Mouse (Mus musculus) induced T-regulatory cell, adult 2 months (primary cell): ENCODE measurements around the gene Vps13d.

Experiments
- DNase-seq: peaks from one replicate; pipeline ENCODE4 v3.0.0-alpha.2; 2012; ENCODE audit warnings: low read depth

Vps13d gene

DNA sequence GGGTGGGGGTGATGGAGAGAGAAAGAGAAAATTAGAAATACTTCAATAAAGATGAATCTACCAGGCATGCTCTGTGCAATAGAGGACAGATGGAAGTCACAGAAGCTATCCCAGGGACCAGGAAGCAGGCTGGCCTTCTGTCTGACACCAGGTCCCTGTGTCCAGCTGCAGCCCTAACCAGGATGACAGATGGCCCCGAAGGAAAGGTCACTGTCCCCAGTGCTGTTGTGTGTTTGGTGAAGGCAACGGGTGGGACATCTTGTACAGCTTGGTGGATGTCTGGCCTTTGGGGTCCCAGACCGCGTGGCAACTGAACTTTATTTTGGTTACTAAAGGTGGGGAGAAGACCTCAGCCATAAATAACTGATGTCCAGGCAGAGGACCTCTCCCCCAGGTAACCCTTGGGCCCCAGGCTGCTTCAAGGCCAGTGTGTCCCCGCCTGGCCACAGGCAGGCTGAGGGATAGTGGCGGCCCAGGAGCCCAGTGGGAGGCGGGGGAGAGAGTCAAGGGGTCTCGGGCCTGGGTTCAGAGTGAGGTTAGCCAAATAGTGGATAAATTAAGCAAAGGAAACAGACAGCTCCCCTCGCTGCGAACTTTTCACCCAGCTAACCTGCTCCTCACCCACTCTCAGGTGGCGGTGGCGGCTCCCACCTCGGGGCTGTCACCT is 253.9 kb downstream of the Vps13d start:
- no peak for DNase-seq

DNA sequence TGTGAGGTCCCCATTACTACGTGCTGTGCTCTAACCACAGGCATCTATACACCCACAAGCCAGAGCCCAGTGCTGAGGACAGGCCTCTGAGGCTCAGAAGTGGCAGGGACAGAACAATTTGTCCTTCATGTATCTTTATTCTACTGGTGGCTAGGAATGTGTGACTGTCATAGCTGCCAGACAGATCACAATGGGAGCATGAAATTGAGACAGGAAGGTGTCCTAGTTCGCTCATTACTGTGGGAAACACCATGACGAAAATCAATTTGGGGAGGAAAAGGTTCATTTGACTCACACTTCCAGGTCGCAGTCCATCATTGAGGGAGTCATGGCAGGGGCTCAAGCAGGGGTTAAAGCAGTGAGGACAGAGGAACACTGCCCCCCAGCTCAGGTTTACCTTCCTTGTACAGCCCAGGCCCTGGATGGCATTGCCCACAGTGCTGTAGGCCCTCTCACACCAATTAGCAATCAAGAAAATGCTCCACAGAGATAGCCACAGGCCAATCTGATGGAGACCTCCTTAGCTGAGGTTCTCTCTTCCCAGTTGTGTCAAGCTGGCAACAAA is 254.9 kb downstream of the Vps13d start:
- no peak for DNase-seq

DNA sequence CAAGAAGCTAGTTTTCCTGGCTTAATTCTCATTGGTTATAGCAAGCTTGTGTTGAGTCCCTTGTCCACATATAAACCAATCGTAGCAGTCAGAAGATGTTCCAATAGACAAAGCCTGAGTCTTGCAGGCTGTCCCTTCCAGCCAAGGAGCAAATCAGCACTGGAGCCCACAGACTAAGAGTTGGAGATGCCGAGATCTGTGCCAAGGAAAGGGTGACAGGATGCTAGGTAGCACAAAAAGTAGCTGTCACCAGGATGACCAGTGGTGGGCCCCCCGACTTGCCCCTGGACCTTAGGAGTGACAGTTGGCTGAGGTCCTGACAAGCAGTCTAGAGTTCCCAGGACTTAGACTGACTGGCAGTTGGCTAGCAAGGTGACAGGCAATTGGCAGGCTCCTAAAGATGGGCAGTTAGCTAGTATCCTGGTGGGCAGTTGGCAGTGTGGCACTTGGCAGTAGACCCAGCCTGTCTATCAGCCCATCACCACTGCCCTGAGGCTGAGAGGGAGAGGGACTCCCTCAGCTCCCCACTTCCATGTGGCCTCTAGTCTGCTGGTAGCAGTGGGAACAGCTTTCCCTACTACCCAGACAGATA is 258.1 kb downstream of the Vps13d start:
- no peak for DNase-seq

DNA sequence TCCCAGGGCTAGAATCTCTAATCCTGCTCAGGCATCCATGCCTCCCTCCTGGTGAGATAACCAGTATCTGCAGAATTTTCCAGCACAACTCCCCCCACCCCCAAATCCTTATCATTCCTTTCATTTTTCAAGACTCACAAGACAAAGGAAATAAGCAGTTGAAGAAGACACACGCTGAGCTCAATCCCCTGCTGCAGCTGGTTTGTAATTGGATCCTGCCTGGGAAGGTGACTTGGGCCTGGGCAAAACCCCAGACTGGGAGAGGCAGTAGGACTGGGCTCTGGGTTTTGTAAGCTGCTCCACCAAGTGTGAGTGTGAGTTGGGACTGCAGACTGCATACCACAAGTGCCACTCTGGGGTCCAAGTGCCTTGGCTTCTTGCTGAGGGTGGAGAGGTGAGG is 260.3 kb downstream of the Vps13d start:
- DNase-seq, result no peak

DNA sequence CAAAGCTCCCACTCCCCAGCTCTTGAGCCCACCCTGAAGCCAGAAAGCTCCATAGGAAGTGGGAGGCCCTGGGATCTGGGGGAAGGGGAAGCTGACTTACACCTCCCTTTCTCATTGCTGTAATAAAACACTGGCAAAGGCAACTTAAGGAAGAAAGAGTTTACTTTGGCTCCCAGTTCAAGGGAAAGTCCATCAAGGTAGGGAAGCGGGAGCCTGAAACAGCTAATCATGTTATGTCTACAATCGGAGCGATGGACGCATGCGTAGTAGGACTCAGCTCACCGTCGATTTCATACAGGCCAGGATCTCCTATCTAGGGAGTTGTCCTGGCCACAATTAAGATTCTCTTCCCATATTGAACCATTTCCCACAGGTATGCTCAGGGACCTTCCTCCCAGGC is 263.6 kb downstream of the Vps13d start:
- no peak for DNase-seq

DNA sequence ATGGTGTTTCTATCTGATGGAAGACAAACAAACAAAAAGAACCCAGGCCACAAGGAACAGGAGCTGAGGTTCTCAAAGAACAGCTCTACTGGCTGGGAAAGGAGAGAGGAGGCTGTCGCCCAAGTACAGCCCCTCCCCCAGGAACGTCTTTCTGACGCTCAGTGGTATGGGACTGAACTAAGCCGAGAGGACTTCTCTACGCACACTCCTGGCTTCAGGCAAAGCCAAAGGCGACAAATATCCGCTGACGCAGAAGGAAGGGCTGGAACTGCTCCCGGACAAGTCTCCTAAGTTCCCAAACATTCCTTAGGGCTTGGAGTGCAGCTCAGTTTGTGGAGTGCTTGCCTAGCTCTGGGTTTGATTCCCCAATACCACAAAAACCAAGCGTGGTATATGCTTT is 264.4 kb downstream of the Vps13d start:
- no peak for DNase-seq

DNA sequence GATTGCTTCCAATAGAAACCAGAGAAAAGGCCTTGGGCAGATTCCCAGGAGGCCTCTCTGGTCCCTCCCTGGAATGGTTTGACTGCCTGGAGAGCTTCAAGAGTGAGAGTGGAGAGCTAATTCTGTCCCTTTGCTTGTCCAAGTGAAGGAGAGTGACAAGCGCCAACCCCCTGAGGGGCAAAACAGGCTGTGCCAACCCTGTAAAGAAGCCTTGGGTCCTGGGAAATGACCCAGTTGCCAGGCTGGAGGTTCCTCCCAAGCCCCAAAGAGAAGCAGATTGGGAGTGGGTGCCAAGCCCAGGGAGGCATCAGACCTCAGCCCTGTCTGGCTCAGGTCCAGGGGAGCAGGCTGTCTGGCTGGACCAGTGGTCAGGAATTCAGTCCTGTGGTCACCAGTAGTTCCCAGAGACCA is 265.0 kb downstream of the Vps13d start:
- no peak for DNase-seq

DNA sequence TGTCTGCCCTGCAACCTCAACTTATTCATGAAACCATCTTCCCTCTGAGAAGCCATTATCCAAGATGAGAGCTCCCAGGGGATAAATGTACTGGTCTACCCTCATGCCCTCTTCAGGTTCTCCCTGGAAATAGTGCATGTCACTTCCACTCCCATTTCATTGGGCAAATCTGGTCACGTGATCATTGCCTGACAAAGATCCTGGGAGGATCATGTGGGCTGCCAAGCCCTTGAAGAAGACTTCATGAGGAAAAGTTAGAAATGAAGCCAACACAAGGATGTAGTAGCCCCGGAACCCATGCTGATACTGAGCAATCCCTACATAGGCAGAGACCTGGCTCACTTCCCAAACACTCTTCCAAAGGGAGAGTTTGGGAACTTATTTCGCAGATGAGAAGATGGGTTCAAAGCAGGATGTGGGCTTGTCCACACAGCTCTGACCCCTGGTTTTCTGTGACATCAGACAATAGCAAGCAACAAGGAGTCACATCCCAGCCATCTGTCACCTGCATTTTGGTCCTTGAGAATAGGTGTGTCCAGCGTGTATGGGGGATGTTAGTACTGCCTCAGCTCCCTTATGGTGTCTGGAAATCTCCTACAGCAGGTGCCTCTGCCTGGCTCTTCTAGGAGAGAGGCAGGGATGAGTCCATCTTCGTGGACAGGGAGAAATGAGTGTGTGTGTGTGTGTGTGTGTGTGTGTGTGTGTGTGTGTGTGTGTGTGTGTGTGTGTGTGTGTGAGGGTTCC is 265.9 kb downstream of the Vps13d start:
- no peak for DNase-seq
